Mouse (Mus musculus) spleen, postnatal 4 days (tissue): ENCODE data around the gene Agtrap.
"Not testable (repeated sequence)": the region's sequence is repeated elsewhere in the genome, so short reads cannot be mapped to it uniquely, and the experiment has no call there.

Experiments
- DNase-seq, 2 experiments: peaks; one replicate each; pipeline ENCODE4 v3.0.0; 2022; ENCODE audit warnings: low spot score in 2 of 2

Gene Agtrap

GRCm38 (mm10) chr4:148087907-148088527 lies at the start of gene Agtrap:
Gene Agtrap (minus strand): TSS chr4:148088031.
- DNase-seq, result peak; percentile 87 to 93

GRCm38 (mm10) chr4:148137503-148137902 lies 49.7 kb upstream of the Agtrap start:
- no peak for DNase-seq

GRCm38 (mm10) chr4:148134988-148135387 lies 47.2 kb upstream of the Agtrap start:
- no peak for DNase-seq

GRCm38 (mm10) chr4:148131497-148132081 lies 43.8 kb upstream of the Agtrap start:
- DNase-seq, result no peak

- DNase-seq, result no peak
Measured at GRCm38 (mm10) chr4:148130561-148131413, 43.0 kb upstream of the Agtrap start, which contains the start of gene Draxin. Gene Draxin (minus strand): TSS chr4:148130698.

- no peak for DNase-seq
Measured at GRCm38 (mm10) chr4:148130133-148130532, 42.3 kb upstream of the Agtrap start, which contains the start of gene Mad2l2. Gene Mad2l2 (plus strand): TSS chr4:148130384.

- DNase-seq, result no peak
Measured at GRCm38 (mm10) chr4:148128672-148129071, 40.8 kb upstream of the Agtrap start.

- DNase-seq, result no peak
Measured at GRCm38 (mm10) chr4:148128241-148128640, 40.4 kb upstream of the Agtrap start.

GRCm38 (mm10) chr4:148122694-148123066 lies 34.8 kb upstream of the Agtrap start:
- DNase-seq, result no peak

- DNase-seq, result no peak
Measured at GRCm38 (mm10) chr4:148121982-148122693, 34.3 kb upstream of the Agtrap start.

GRCm38 (mm10) chr4:148121362-148121761 lies 33.5 kb upstream of the Agtrap start:
- no peak for DNase-seq

GRCm38 (mm10) chr4:148120555-148120954 lies 32.7 kb upstream of the Agtrap start:
- DNase-seq, result no peak

GRCm38 (mm10) chr4:148119578-148119977 lies 31.7 kb upstream of the Agtrap start:
- DNase-seq, result not testable (repeated sequence)

GRCm38 (mm10) chr4:148117392-148117791 lies 29.6 kb upstream of the Agtrap start:
- DNase-seq, result no peak

GRCm38 (mm10) chr4:148116657-148117056 lies 28.8 kb upstream of the Agtrap start:
- DNase-seq, result no peak

GRCm38 (mm10) chr4:148115467-148115866 lies 27.6 kb upstream of the Agtrap start:
- DNase-seq, result no peak

- DNase-seq, result peak; percentile 75 to 90
Measured at GRCm38 (mm10) chr4:148114758-148115391, 27.0 kb upstream of the Agtrap start.

GRCm38 (mm10) chr4:148112519-148112918 lies 24.7 kb upstream of the Agtrap start:
- DNase-seq, result no peak

GRCm38 (mm10) chr4:148109215-148109614 lies 21.4 kb upstream of the Agtrap start:
- DNase-seq, result no peak

- no peak for DNase-seq
Measured at GRCm38 (mm10) chr4:148108565-148109100, 20.8 kb upstream of the Agtrap start.

- no peak for DNase-seq
Measured at GRCm38 (mm10) chr4:148107621-148108291, 19.9 kb upstream of the Agtrap start.
